Mouse (Mus musculus): Measurements from ENCODE around the gene Olfr1299. TPM values are rescaled to one million over a fixed set of nuclear protein-coding genes. Genes with fewer than 3 reads are reported as not detected.

The Olfr1299 gene
- not detected for total RNA-seq (2021)
- long read RNA-seq, experiment 1: 0 reads
- long read RNA-seq, experiment 2: 0 reads

DNA sequence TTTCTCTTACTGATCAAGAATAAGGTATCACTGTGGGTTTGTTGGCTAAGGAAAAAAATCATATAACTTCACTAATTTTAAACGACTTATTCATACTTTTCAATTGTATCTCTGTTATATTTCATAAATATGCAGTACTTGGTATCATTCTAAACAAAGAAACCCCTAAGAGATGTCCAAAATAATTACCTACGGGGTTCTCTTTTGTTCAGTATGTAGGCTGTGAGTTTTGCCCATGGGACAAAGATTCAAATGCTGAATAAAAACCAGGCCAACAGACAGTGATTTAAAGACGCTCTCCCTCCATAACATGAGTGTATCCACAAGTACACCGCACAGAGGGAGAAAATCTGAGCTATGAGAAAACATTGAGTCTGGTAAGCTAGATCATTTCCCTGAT, at the start of gene Olfr1299:
TSS of gene Olfr1299 (plus strand) at position 301 of the 400 bp plus-strand sequence.
- intact Hi-C loops (cut with DNase I): no loop called here
- no peak for DNase-seq

DNA sequence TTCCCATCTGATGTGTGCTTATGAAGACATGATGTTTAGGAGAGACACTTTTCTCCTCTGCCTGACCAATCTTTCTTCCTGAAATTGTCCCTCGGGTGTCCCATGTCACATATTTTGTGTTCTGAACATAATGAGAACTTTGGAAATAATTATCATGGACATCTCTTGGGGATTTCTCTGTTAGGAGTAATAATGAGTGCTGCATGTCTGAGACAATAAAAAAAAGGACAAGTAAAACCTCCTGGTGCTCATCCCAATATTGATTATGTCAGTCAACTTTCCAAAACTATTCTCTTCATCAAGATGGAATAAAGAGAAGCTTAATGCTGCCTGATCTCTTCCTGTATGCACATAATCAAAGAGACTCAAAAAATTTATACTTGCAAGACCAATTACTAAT, 34.8 kb upstream of the Olfr1299 start, which contains the start of gene Olfr1297:
TSS of gene Olfr1297 (minus strand) at position 101 of the 400 bp plus-strand sequence.
- DNase-seq: no peak
- intact Hi-C loops (cut with DNase I): no loop called here

DNA sequence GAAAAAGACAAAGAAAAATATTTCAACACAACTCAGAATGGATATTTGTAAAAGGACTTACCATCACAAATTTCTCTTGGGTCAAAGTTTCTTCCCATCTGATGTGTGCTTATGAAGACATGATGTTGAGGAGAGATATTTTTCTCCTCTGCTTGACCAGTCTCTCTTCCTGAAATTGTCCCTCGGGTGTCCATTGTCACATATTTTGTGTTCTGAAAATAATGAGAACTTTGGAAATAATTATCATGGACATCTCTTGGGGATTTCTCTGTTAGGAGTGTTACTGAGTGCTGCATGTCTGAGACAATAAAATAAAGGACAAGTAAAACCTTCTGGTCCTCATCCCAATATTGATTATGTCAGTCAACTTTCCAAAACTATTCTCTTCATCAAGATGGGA, 12.1 kb upstream of the Olfr1299 start, which contains the start of gene Olfr1298:
TSS of gene Olfr1298 (minus strand) at position 101 of the 400 bp plus-strand sequence.
- intact Hi-C loops (cut with DNase I): no loop called here
- no peak for DNase-seq

Other genes starting within 250 kb of the Olfr1299 start
- not detected for gene Olfr1286, start 238.3 kb upstream of the Olfr1299 start, total RNA-seq (2021)
- gene Olfr1287, start 212.3 kb upstream of the Olfr1299 start, total RNA-seq (2021): not detected
- not detected for gene Olfr1288, start 187.3 kb upstream of the Olfr1299 start, total RNA-seq (2021)
- gene Olfr1289, start 180.6 kb upstream of the Olfr1299 start, total RNA-seq (2021): not detected
- gene Olfr1290, start 167.6 kb upstream of the Olfr1299 start, total RNA-seq (2021): not detected
- not detected for gene Olfr1291-ps1, start 164.2 kb upstream of the Olfr1299 start, total RNA-seq (2021)
- gene Olfr1293-ps, start 136.2 kb upstream of the Olfr1299 start, total RNA-seq (2021): not detected
- not detected for gene Olfr1294, start 121.1 kb upstream of the Olfr1299 start, total RNA-seq (2021)
- not detected for gene Olfr1295, start 91.7 kb upstream of the Olfr1299 start, total RNA-seq (2021)
- not detected for gene Olfr1297, start 34.9 kb upstream of the Olfr1299 start, total RNA-seq (2021)
- gene Olfr1298, start 12.2 kb upstream of the Olfr1299 start, total RNA-seq (2021): not detected
- not detected for gene Olfr1301, start 89.6 kb downstream of the Olfr1299 start, total RNA-seq (2021)
- gene Olfr1302, start 116.0 kb downstream of the Olfr1299 start, total RNA-seq (2021): not detected
- gene Olfr1303, start 158.9 kb downstream of the Olfr1299 start, total RNA-seq (2021): not detected
- gene Olfr1305, start 215.7 kb downstream of the Olfr1299 start, total RNA-seq (2021): not detected

All from heart, postnatal 14 days (tissue).